Mouse (Mus musculus) embryonic facial prominence, embryonic 15.5 days (tissue): ENCODE results near the gene Casq2. TPM values are rescaled to one million over a fixed set of nuclear protein-coding genes. Genes with fewer than 3 reads are reported as not detected.
A peak's percentile ranks its signal among the peaks of the same experiment; 100 is the strongest.

Source experiments
- ATAC-seq: fragments of 200-750 bp; cut with Nextera tagmentation; 2 replicates; pipeline ENCODE4 v1.8.0; 2017; ENCODE audit warnings: low read depth, moderate TSS enrichment; ENCODE audit not compliant: insufficient number of reproducible peaks, low FRiP score, low TSS enrichment
- H3K27ac ChIP-seq: fragments of 300-500 bp; sonication (generic); replicated peaks from 2 replicates; pipeline ENCODE4 v1.5.1; 2015; ENCODE audit warnings: mild to moderate bottlenecking, inconsistent platforms
- H3K27me3 ChIP-seq: fragments of 300-500 bp; sonication (generic); 2 replicates; pipeline ENCODE4 v1.6.1; 2015; ENCODE audit warnings: inconsistent platforms
- H3K36me3 ChIP-seq: fragments of 300-500 bp; sonication (generic); 2 replicates; pipeline ENCODE4 v1.6.1; 2015; ENCODE audit warnings: mild to moderate bottlenecking, inconsistent platforms
- H3K4me1 ChIP-seq: fragments of 300-500 bp; sonication (generic); 2 replicates; pipeline ENCODE4 v1.6.1; 2015; ENCODE audit warnings: inconsistent platforms
- H3K4me2 ChIP-seq: fragments of 300-500 bp; sonication (generic); replicated peaks from 2 replicates; pipeline ENCODE4 v1.6.1; 2015; ENCODE audit warnings: mild to moderate bottlenecking, inconsistent platforms
- H3K4me3 ChIP-seq: fragments of 300-500 bp; sonication (generic); replicated peaks from 2 replicates; pipeline ENCODE4 v1.5.1; 2015; ENCODE audit warnings: mild to moderate bottlenecking, inconsistent platforms
- H3K9ac ChIP-seq: fragments of 300-500 bp; sonication (generic); 2 replicates; pipeline ENCODE4 v1.6.1; 2015; ENCODE audit warnings: inconsistent platforms
- H3K9me3 ChIP-seq: fragments of 300-500 bp; sonication (generic); replicated peaks from 2 replicates; pipeline ENCODE4 v1.6.1; 2016; ENCODE audit warnings: inconsistent platforms
- WGBS: fragments of 180-500 bp; shearing (Covaris S2); methylation state at CpG from one replicate; pipeline ENCODE4 v1.1.7; 2015; 5-methylcytosine and 5-hydroxymethylcytosine counted together
- polyA plus RNA-seq: library from polyadenylated mRNA; unstranded; fragments of >200 nt; fragmentation: Nextera tagmentation; extraction: Ambion mirVana; gene quantifications from 2 replicates; pipeline ENCODE4 v1.2.1, GENCODE M21; 2015

Gene Casq2
- 77.5 and 101 TPM in 2 replicates for polyA plus RNA-seq

GRCm38 (mm10) chr3:102086283-102086682 is at the start of gene Casq2:
TSS of gene Casq2 (plus strand) at chr3:102086415.
- Histone ChIP-seq H3K4me1 (0 out of 2 replicates have a peak, but pooled peaks cover 7% of the 10 kb centered on the region), H3K9me3 (no peaks in the 10 kb centered on the region), H3K9ac (no peak within 1 kb of the TSS), H3K27me3 (no peaks in the 10 kb centered on the region), H3K27ac (no peak within 1 kb of the TSS; the same call in 1 of the 2 replicates), H3K36me3 (no peaks in the 10 kb centered on the region), H3K4me2 (no peak within 1 kb of the TSS), H3K4me3 (peak within 1 kb of the TSS; percentile 1; the same call in 1 of the 2 replicates)
- ATAC-seq = no peak; the same call in 1 of the 2 replicates
- 63% methylated on average over 4 of the region's 4 CpGs for WGBS

- H3K36me3 ChIP-seq = no peaks in the 10 kb centered on the region
- no peaks in the 10 kb centered on the region for H3K27me3 ChIP-seq
- no peaks in the 10 kb centered on the region for H3K9me3 ChIP-seq
- 0 out of 2 replicates have a peak, but pooled peaks cover 7% of the 10 kb centered on the region for H3K4me1 ChIP-seq
- no peak for ATAC-seq
- 88% methylated on average over 5 of the region's 5 CpGs for WGBS
- no peak overlapping the region for H3K9ac ChIP-seq
- 0 out of 2 replicates have a peak overlapping the region, but pooled peaks have one; percentile 8 for H3K27ac ChIP-seq
- no peak overlapping the region for H3K4me2 ChIP-seq
- no peak overlapping the region for H3K4me3 ChIP-seq
Observed at GRCm38 (mm10) chr3:102037806-102038205, 48.4 kb upstream of the Casq2 start.

DNA sequence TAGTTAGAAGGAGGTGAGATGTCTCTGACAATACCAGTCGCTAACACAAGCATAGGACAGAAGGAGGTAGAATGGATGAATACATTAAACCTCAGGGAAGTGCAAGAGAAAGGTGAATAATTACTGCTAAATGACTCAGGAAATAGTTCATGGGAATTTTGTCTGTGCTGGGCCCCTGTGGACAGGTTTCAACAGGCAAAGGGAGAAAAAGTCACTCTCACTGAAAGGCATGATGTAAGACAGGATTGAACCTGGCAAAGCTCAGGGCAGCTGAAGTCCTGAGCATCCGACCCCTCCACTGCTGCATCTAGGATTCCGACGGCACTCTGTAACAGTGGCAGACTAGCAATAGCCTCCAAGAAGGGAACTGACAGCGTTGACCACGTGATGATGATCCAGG is 47.6 kb upstream of the Casq2 start:
- 59% methylated on average over 6 of the region's 6 CpGs for WGBS
- no peak for ATAC-seq
- H3K9me3 ChIP-seq = no peaks in the 10 kb centered on the region
- no peak overlapping the region for H3K4me2 ChIP-seq
- H3K4me1 ChIP-seq = 0 out of 2 replicates have a peak, but pooled peaks cover 7% of the 10 kb centered on the region
- H3K9ac ChIP-seq = no peak overlapping the region
- no peak overlapping the region for H3K4me3 ChIP-seq
- no peaks in the 10 kb centered on the region for H3K36me3 ChIP-seq
- H3K27me3 ChIP-seq = no peaks in the 10 kb centered on the region
- peak overlapping the region; percentile 8; the same call in 1 of the 2 replicates for H3K27ac ChIP-seq

DNA sequence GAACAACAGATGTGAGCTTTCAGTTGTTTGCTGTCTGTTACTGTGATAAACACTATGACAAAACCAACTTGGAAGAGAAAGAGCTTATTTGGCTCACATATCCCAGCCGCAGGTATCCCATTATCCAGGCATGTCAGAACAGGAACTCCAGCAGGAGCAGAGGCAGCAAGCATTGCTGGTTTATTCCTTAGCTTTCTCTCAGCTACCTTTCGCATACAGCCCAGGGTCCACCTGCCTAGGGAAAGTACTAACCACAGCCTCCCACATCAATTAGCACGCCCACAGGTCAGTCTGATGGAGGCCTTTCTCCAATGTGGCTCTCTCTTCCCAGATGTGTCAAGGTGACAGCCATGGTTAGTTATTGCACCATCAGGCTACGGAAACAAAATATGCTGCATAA is 44.6 kb upstream of the Casq2 start:
- H3K4me2 ChIP-seq = no peak overlapping the region
- no peak overlapping the region for H3K9ac ChIP-seq
- H3K9me3 ChIP-seq = no peaks in the 10 kb centered on the region
- WGBS = 66% methylated on average over 4 of the region's 4 CpGs
- H3K27me3 ChIP-seq = no peaks in the 10 kb centered on the region
- 0 out of 2 replicates have a peak, but pooled peaks cover 7% of the 10 kb centered on the region for H3K4me1 ChIP-seq
- H3K36me3 ChIP-seq = no peaks in the 10 kb centered on the region
- ATAC-seq = no peak
- H3K4me3 ChIP-seq = no peak overlapping the region
- 0 out of 2 replicates have a peak overlapping the region, but pooled peaks have one; percentile 39 for H3K27ac ChIP-seq

DNA sequence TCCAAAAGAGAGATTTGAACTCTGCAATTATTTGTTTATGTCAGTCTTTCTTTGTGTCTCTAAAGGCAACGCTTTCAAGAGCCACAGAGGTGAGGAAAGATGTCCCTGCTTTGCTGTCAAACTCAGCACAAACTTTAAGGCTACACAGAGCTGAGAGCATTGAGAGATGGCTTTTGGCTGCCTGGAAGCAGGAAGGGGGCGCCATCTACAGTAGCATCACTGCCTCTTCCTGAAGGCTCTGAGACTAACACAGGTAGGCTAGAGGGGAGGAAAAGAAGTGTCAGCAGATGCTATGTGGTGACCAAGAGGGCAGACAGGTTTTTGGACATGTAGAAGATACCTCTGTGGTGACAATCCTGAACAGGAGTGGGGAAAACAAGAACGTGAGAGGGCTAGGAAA is 41.1 kb upstream of the Casq2 start:
- H3K4me1 ChIP-seq = no peaks in the 10 kb centered on the region
- H3K36me3 ChIP-seq = no peaks in the 10 kb centered on the region
- WGBS = 35% methylated on average over 3 of the region's 3 CpGs
- no peaks in the 10 kb centered on the region for H3K27me3 ChIP-seq
- no peak overlapping the region for H3K27ac ChIP-seq
- no peak overlapping the region for H3K4me3 ChIP-seq
- ATAC-seq = no peak
- no peak overlapping the region for H3K9ac ChIP-seq
- no peaks in the 10 kb centered on the region for H3K9me3 ChIP-seq
- H3K4me2 ChIP-seq = no peak overlapping the region

DNA sequence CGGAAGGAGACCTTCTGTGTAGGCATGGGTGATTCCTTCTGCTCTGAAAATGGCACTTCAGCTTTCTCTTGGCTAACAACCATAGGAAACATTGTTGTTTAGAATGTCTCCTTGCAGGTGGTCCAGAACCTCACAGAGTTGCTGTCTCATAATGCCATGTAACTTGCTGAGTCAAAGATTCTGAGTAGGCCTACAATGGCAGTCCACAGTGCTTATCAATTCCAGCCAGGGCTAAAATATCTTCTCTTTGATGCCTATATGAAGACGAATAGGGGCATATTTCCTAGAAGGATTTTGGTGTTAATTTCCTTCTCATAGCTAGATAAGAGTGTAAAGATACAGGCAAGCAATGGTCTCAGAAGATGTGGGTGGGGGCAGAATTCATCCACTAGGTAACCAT is 38.7 kb upstream of the Casq2 start:
- 89% methylated on average over 2 of the region's 2 CpGs for WGBS
- no peaks in the 10 kb centered on the region for H3K4me1 ChIP-seq
- H3K4me3 ChIP-seq = no peak overlapping the region
- no peaks in the 10 kb centered on the region for H3K9me3 ChIP-seq
- H3K27ac ChIP-seq = no peak overlapping the region
- H3K27me3 ChIP-seq = no peaks in the 10 kb centered on the region
- no peak overlapping the region for H3K4me2 ChIP-seq
- no peaks in the 10 kb centered on the region for H3K36me3 ChIP-seq
- H3K9ac ChIP-seq = no peak overlapping the region
- ATAC-seq = no peak

- H3K9me3 ChIP-seq = no peaks in the 10 kb centered on the region
- WGBS = 76% methylated on average over 14 of the region's 14 CpGs
- ATAC-seq = no peak
- H3K4me3 ChIP-seq = no peak overlapping the region
- no peaks in the 10 kb centered on the region for H3K27me3 ChIP-seq
- H3K27ac ChIP-seq = no peak overlapping the region
- no peaks in the 10 kb centered on the region for H3K4me1 ChIP-seq
- H3K9ac ChIP-seq = no peak overlapping the region
- H3K4me2 ChIP-seq = no peak overlapping the region
- no peaks in the 10 kb centered on the region for H3K36me3 ChIP-seq
Observed at GRCm38 (mm10) chr3:102049207-102050104, 36.8 kb upstream of the Casq2 start.

DNA sequence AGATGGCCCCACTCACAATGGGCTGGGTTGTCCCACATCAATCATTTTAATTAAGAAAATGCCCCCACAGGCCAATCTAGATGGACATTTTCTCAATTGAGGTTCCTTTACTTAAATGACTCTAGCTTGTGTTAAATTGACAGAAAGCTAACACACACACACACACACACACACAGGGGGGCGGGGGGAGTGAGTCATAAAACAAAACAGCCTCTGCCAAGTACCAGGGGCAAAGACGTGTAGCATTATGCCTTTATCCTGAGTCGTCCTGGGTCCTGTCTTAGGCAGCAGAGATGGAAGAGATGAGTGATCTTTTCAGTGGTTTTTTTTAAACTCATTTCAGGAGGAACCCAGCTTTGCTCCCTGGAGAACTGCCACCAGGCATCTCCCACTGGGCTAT is 34.2 kb upstream of the Casq2 start:
- 34% methylated on average over 3 of the region's 3 CpGs for WGBS
- H3K27ac ChIP-seq = no peak overlapping the region

DNA sequence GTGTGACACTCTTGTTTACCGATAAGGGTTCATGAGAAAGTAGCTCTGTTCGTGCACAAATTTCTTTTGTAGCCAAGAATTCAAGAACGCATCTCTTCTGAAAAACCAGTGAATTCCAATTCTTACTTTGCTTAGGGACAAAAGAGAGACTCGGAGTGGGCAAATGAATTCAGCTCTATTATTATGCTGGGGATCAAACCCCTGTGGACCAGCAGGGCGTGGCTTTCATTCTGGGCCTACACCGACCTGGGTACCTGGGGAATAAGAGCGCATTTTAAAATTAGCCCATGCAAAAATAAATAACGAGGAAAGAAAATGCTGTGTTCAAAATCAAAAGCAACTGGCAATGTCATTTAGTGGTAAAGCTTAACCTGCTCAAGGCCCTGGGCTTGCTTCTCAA is 32.9 kb upstream of the Casq2 start:
- Histone ChIP-seq H3K4me1 (no peaks in the 10 kb centered on the region), H3K9ac (no peak overlapping the region), H3K27ac (no peak overlapping the region), H3K9me3 (no peaks in the 10 kb centered on the region), H3K4me3 (no peak overlapping the region), H3K36me3 (no peaks in the 10 kb centered on the region), H3K4me2 (no peak overlapping the region), H3K27me3 (no peaks in the 10 kb centered on the region)
- WGBS = 35% methylated on average over 8 of the region's 8 CpGs
- ATAC-seq = no peak

More for the DNA sequence above, 34.2 kb upstream of the Casq2 start:
- ATAC-seq = no peak
- Histone ChIP-seq H3K9me3 (no peaks in the 10 kb centered on the region), H3K9ac (no peak overlapping the region), H3K27me3 (no peaks in the 10 kb centered on the region), H3K4me2 (no peak overlapping the region), H3K4me3 (no peak overlapping the region), H3K4me1 (no peaks in the 10 kb centered on the region), H3K36me3 (no peaks in the 10 kb centered on the region)

- H3K27ac ChIP-seq = no peak overlapping the region
- 35% methylated on average over 4 of the region's 4 CpGs for WGBS
- ATAC-seq = no peak
- no peaks in the 10 kb centered on the region for H3K4me1 ChIP-seq
- no peak overlapping the region for H3K4me2 ChIP-seq
- no peaks in the 10 kb centered on the region for H3K9me3 ChIP-seq
- H3K27me3 ChIP-seq = no peaks in the 10 kb centered on the region
- H3K36me3 ChIP-seq = no peaks in the 10 kb centered on the region
- no peak overlapping the region for H3K9ac ChIP-seq
- H3K4me3 ChIP-seq = no peak overlapping the region
Observed at GRCm38 (mm10) chr3:102055878-102056277, 30.3 kb upstream of the Casq2 start.

GRCm38 (mm10) chr3:102060065-102060464 is 26.1 kb upstream of the Casq2 start:
- Histone ChIP-seq H3K9ac (no peak overlapping the region), H3K9me3 (no peaks in the 10 kb centered on the region)

More at GRCm38 (mm10) chr3:102060065-102060464, 26.1 kb upstream of the Casq2 start:
- WGBS = 77% methylated on average over 6 of the region's 6 CpGs
- H3K36me3 ChIP-seq = no peaks in the 10 kb centered on the region
- peaks cover 8% of the 10 kb centered on the region; the same call in 1 of the 2 replicates for H3K4me1 ChIP-seq
- ATAC-seq = no peak
- H3K27me3 ChIP-seq = no peaks in the 10 kb centered on the region
- no peak overlapping the region for H3K27ac ChIP-seq
- H3K4me2 ChIP-seq = no peak overlapping the region
- H3K4me3 ChIP-seq = no peak overlapping the region
